Mouse (Mus musculus): ENCODE data around the gene Sh3gl1. TPM values are rescaled to one million over a fixed set of nuclear protein-coding genes. Genes with fewer than 3 reads are reported as not detected.

Gene Sh3gl1
- polyA plus RNA-seq, 1 experiment from 2014 or later = 155 TPM

DNA sequence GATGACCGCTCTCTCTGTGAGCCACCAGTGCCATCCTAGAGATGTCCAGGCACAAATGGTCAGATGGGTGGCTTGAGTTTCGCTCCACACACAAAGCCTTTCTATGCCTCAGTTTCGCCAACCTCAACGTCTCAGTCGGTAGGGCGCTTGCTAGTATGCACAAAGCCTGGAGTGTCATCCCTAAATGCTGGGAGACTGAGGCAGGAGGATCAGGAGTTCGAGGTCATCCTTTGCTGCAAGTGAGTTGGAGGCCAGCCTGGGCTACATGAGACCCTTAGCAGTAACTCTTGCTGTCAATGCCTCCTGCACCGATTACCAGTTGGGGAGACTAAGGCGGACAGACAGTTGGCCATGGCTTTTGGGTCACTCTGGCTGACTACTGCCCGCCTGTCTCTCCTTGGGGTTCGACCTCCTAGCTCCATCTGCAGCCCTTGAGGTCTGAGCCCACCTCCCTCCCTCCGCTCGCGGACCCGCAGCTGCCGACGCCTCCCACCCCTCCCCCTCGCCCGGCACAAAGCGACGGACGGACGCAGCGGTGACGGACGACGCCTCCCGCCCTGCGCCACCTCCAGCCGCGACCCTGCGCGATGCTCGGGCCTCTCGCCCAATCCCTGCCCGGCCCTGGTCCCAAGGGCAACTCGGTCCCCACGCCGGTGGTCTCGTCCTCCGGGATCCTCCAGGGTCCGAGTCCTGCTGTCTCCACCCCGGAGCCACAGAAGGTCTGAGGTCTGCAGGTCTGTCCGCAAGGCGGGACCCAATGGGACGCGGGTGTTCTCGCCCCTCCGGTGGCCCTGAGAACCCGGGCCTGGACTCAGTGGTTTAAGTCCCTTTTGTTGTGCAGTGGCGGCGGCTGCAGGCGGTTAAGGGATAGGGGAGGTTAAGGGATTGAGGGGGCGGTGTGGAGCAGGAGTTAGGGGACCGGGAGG is 66.2 kb downstream of the Sh3gl1 start, which contains the start of gene Shd:
Gene Shd (plus strand): TSS at position 502 of the 926 bp plus-strand sequence.
- peaks cover 10% of the 10 kb centered on the region; the same call in 1 of the 2 replicates for H3K4me1 ChIP-seq (ENCODE audit: control insufficient read depth, insufficient read depth, low read length)
- peak within 1 kb of the TSS; percentile 90 for H3K4me2 ChIP-seq (replicated peaks; ENCODE audit: low read depth, low read length)
- no peaks in the 10 kb centered on the region for H3K27me3 ChIP-seq (ENCODE audit: control insufficient read depth, insufficient read depth, low read length)
- no peak within 1 kb of the TSS for H3K27ac ChIP-seq (ENCODE audit: low read depth, low read length)
- 10% methylated on average over 50 of the region's 55 CpGs for WGBS
- H3K36me3 ChIP-seq (ENCODE audit: control insufficient read depth, insufficient read depth, low read length) = peaks cover 23% of the 10 kb centered on the region
- peak within 1 kb of the TSS; percentile 61 for H3K9ac ChIP-seq (ENCODE audit: low read depth, low read length)
- peak; percentile 32; the same call in 1 of the 2 replicates for ATAC-seq (ENCODE audit: low FRiP score, low TSS enrichment)
- no peaks in the 10 kb centered on the region for H3K9me3 ChIP-seq (ENCODE audit: control insufficient read depth, low read length)
- H3K4me3 ChIP-seq (ENCODE audit: low read length) = peak within 1 kb of the TSS; percentile 57

DNA sequence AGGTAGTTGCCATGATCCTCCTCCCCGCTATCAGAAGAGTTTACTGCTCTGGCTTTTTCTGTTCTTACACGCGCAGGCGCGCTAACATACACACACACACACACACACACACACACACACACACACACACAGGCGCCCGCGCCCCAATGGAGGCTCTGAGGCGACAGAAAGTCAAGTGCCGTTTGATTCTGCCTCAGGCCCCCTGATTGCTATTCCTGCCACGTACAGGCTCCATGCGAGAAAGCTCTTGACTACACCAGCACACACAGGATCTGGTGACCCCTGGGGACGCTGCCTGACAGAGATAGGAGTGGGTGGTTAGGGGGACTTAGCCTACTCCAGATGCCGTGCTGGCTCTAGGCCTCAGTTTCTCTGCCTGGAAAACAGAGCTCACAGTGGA is 66.9 kb downstream of the Sh3gl1 start:
- no peaks in the 10 kb centered on the region for H3K9me3 ChIP-seq (ENCODE audit: control insufficient read depth, low read length)
- H3K4me2 ChIP-seq (replicated peaks; ENCODE audit: low read depth, low read length) = peak overlapping the region; percentile 90; the same call in 1 of the 2 replicates
- peaks cover 28% of the 10 kb centered on the region for H3K36me3 ChIP-seq (ENCODE audit: control insufficient read depth, insufficient read depth, low read length)
- WGBS = 49% methylated on average over 14 of the region's 14 CpGs
- H3K4me1 ChIP-seq (ENCODE audit: control insufficient read depth, insufficient read depth, low read length) = peaks cover 10% of the 10 kb centered on the region; the same call in 1 of the 2 replicates
- no peak overlapping the region for H3K9ac ChIP-seq (ENCODE audit: low read depth, low read length)
- ATAC-seq (ENCODE audit: low FRiP score, low TSS enrichment) = peak; percentile 9; the same call in 1 of the 2 replicates
- H3K27me3 ChIP-seq (ENCODE audit: control insufficient read depth, insufficient read depth, low read length) = no peaks in the 10 kb centered on the region
- no peak overlapping the region; the same call in 1 of the 2 replicates for H3K4me3 ChIP-seq (ENCODE audit: low read length)
- H3K27ac ChIP-seq (ENCODE audit: low read depth, low read length) = no peak overlapping the region

DNA sequence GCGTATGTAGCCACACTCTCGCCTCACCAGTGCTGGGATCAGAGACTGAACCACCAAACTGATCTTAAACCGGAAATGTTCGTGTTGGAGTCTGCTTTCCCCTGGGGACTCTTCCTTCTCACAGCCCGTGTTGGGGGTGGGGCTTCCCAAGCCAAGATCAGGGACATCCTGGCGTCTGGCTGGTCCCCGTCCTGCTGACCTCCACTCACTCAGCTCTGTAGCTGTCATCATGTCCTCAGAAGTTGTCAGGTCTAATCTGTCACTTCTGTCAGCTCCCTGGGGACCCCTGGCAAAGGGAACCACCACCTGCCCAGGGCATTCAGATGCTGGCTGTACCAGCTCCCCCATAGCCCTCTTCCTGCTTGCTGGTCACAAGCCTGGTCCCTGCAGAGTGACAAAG is 68.2 kb downstream of the Sh3gl1 start:
- Histone ChIP-seq H3K27me3 (ENCODE audit: control insufficient read depth, insufficient read depth, low read length) (no peaks in the 10 kb centered on the region), H3K36me3 (ENCODE audit: control insufficient read depth, insufficient read depth, low read length) (peaks cover 34% of the 10 kb centered on the region), H3K4me1 (ENCODE audit: control insufficient read depth, insufficient read depth, low read length) (peaks cover 10% of the 10 kb centered on the region; the same call in 1 of the 2 replicates), H3K9ac (ENCODE audit: low read depth, low read length) (no peak overlapping the region), H3K9me3 (ENCODE audit: control insufficient read depth, low read length) (no peaks in the 10 kb centered on the region), H3K27ac (ENCODE audit: low read depth, low read length) (no peak overlapping the region), H3K4me3 (ENCODE audit: low read length) (no peak overlapping the region), H3K4me2 (replicated peaks; ENCODE audit: low read depth, low read length) (no peak overlapping the region)
- WGBS = 72% methylated on average over 7 of the region's 7 CpGs
- no peak for ATAC-seq (ENCODE audit: low FRiP score, low TSS enrichment)

DNA sequence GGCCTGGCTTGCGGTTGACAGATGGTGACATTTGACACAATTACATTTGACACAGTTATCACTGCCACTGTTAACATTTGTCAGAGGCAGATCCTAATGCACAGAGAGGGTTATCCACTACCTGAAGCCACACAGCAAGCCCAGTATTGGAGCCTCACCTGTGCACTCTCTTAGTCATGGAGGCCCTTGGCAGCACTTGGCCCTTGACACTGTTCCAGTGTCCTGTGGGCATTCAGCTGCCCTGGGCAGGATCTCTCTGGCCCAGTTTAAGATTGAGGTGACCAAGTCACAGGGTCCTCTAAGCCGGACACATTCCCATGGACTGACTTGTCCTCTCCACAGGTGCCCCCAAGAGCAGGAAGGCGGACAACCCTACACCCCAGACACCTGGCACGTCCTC is 69.2 kb downstream of the Sh3gl1 start:
- no peak for ATAC-seq (ENCODE audit: low FRiP score, low TSS enrichment)
- H3K9me3 ChIP-seq (ENCODE audit: control insufficient read depth, low read length) = no peaks in the 10 kb centered on the region
- H3K4me1 ChIP-seq (ENCODE audit: control insufficient read depth, insufficient read depth, low read length) = peaks cover 10% of the 10 kb centered on the region; the same call in 1 of the 2 replicates
- no peak overlapping the region for H3K4me2 ChIP-seq (replicated peaks; ENCODE audit: low read depth, low read length)
- H3K9ac ChIP-seq (ENCODE audit: low read depth, low read length) = no peak overlapping the region
- peaks cover 40% of the 10 kb centered on the region for H3K36me3 ChIP-seq (ENCODE audit: control insufficient read depth, insufficient read depth, low read length)
- H3K4me3 ChIP-seq (ENCODE audit: low read length) = no peak overlapping the region
- H3K27ac ChIP-seq (ENCODE audit: low read depth, low read length) = no peak overlapping the region
- WGBS = 94% methylated on average over 4 of the region's 4 CpGs
- no peaks in the 10 kb centered on the region for H3K27me3 ChIP-seq (ENCODE audit: control insufficient read depth, insufficient read depth, low read length)

Other genes with a start within 250 kb of the Sh3gl1 start
- 8.6 and 11.9 TPM in 2 replicates for gene Zfp119a, start 157.7 kb downstream of the Sh3gl1 start, polyA plus RNA-seq (2014; fragmentation: Nextera tagmentation; extraction: Ambion mirVana)
- 17.9 and 19.4 TPM in 2 replicates for gene Zfp959, start 144.5 kb downstream of the Sh3gl1 start, polyA plus RNA-seq (2014; fragmentation: Nextera tagmentation; extraction: Ambion mirVana)
- 6.8 and 6.9 TPM in 2 replicates for gene Zfp119b, start 87.1 kb downstream of the Sh3gl1 start, polyA plus RNA-seq (2014; fragmentation: Nextera tagmentation; extraction: Ambion mirVana)
- gene Ebi3, start 84.0 kb downstream of the Sh3gl1 start, polyA plus RNA-seq (2014; fragmentation: Nextera tagmentation; extraction: Ambion mirVana) = 2.0 and 2.2 TPM in 2 replicates
- 24.3 and 27.9 TPM in 2 replicates for gene Yju2, start 77.5 kb downstream of the Sh3gl1 start, polyA plus RNA-seq (2014; fragmentation: Nextera tagmentation; extraction: Ambion mirVana)
- gene Shd, start 66.2 kb downstream of the Sh3gl1 start, polyA plus RNA-seq (2014; fragmentation: Nextera tagmentation; extraction: Ambion mirVana) = 22.3 and 27.0 TPM in 2 replicates
- 20.7 and 25.7 TPM in 2 replicates for gene Fsd1, start 50.1 kb downstream of the Sh3gl1 start, polyA plus RNA-seq (2014; fragmentation: Nextera tagmentation; extraction: Ambion mirVana)
- 13.7 and 14.6 TPM in 2 replicates for gene Stap2, start 31.1 kb downstream of the Sh3gl1 start, polyA plus RNA-seq (2014; fragmentation: Nextera tagmentation; extraction: Ambion mirVana)
- gene Mpnd, start 30.9 kb downstream of the Sh3gl1 start, polyA plus RNA-seq (2014; fragmentation: Nextera tagmentation; extraction: Ambion mirVana) = 110 and 112 TPM in 2 replicates
- 14.1 and 25.4 TPM in 2 replicates for gene Chaf1a, start 3.8 kb upstream of the Sh3gl1 start, polyA plus RNA-seq (2014; fragmentation: Nextera tagmentation; extraction: Ambion mirVana)
- 34.4 and 42.8 TPM in 2 replicates for gene Ubxn6, start 38.4 kb upstream of the Sh3gl1 start, polyA plus RNA-seq (2014; fragmentation: Nextera tagmentation; extraction: Ambion mirVana)
- gene Hdgfl2, start 43.0 kb upstream of the Sh3gl1 start, polyA plus RNA-seq (2014; fragmentation: Nextera tagmentation; extraction: Ambion mirVana) = 85.1 and 118 TPM in 2 replicates
- gene Plin4, start 73.2 kb upstream of the Sh3gl1 start, polyA plus RNA-seq (2014; fragmentation: Nextera tagmentation; extraction: Ambion mirVana) = 0.08 and 0.17 TPM in 2 replicates
- gene Plin5, start 81.0 kb upstream of the Sh3gl1 start, polyA plus RNA-seq (2014; fragmentation: Nextera tagmentation; extraction: Ambion mirVana) = 1.1 and 1.3 TPM in 2 replicates
- not detected in 2 replicates for gene Lrg1, start 85.4 kb upstream of the Sh3gl1 start, polyA plus RNA-seq (2014; fragmentation: Nextera tagmentation; extraction: Ambion mirVana)
- gene Sema6b, start 103.7 kb upstream of the Sh3gl1 start, polyA plus RNA-seq (2014; fragmentation: Nextera tagmentation; extraction: Ambion mirVana) = 1.4 TPM in 2 replicates
- 11.4 and 11.8 TPM in 2 replicates for gene Tnfaip8l1, start 125.8 kb upstream of the Sh3gl1 start, polyA plus RNA-seq (2014; fragmentation: Nextera tagmentation; extraction: Ambion mirVana)
- 80.5 and 89.2 TPM in 2 replicates for gene Mydgf, start 147.3 kb upstream of the Sh3gl1 start, polyA plus RNA-seq (2014; fragmentation: Nextera tagmentation; extraction: Ambion mirVana)
- 31.5 and 40.3 TPM in 2 replicates for gene Dpp9, start 182.3 kb upstream of the Sh3gl1 start, polyA plus RNA-seq (2014; fragmentation: Nextera tagmentation; extraction: Ambion mirVana)
- gene Fem1a, start 220.2 kb upstream of the Sh3gl1 start, polyA plus RNA-seq (2014; fragmentation: Nextera tagmentation; extraction: Ambion mirVana) = 10.5 and 14.3 TPM in 2 replicates
- gene Ticam1, start 240.2 kb upstream of the Sh3gl1 start, polyA plus RNA-seq (2014; fragmentation: Nextera tagmentation; extraction: Ambion mirVana) = 4.1 and 7.2 TPM in 2 replicates

Measured in kidney, embryonic 14.5 days (tissue).